Mouse (Mus musculus) gastrocnemius, postnatal 14 days (tissue): ENCODE data around the gene Ets1. TPM values are rescaled to one million over a fixed set of nuclear protein-coding genes. Genes with fewer than 3 reads are reported as not detected.

Experiments
- DNase-seq: peaks from one replicate; pipeline ENCODE4 v3.0.0; 2021; ENCODE audit warnings: mixed read lengths
- intact Hi-C: fragments of 180-260 bp; cut with DNase I; formaldehyde crosslinking; loops from one replicate; pipeline ENCODE4 v1.15.1; 2025; ENCODE audit warnings: low total_unique reads
- total RNA-seq, 2 experiments: library from RNA; stranded (reverse); gene quantifications; 2 replicates each; pipeline ENCODE4 v1.2.3; 2021

Ets1 gene
- total RNA-seq, 2 experiments from 2014 or later, result 33.0 to 35.7 TPM

DNA sequence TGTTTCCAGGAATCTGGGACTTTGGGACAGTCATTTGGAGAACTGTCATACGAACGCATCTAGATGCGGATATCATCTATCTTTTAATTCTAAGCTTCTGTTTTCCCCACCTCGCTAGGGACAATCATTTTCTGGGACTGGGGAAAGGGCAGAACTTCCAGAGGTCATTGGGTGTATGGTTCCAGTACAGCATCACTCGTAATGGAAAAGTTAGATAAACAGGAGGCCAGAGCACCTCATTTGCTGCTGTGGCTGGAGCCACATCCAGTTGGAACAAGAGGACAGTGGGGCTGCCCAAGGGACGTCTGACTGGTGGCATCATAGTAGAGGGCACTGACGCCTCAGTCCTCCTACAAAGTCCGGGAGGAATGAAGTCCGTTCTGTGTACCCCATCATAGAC is 21.8 kb upstream of the Ets1 start:
- DNase-seq, result no peak
- intact Hi-C loops, result no loop called here

DNA sequence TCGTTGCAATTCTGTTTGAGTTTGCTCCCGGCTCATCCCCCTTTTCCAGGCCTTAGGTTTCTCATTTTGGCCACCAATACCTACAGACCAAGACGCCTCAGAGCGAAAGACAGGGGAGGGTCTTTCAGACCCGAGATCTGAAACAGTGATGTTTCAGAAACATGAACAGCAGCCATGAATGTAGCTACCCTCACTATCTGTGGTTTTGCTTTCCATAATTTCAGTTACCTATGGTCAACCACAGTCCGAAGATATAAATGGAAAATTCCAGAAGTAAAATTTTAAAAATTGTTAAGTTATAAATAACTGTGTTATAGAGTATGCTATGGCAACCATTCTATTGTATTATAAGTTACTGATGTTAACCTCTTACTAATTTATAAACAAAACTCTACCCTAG is 20.6 kb upstream of the Ets1 start:
- intact Hi-C loops, result no loop called here
- no peak for DNase-seq

DNA sequence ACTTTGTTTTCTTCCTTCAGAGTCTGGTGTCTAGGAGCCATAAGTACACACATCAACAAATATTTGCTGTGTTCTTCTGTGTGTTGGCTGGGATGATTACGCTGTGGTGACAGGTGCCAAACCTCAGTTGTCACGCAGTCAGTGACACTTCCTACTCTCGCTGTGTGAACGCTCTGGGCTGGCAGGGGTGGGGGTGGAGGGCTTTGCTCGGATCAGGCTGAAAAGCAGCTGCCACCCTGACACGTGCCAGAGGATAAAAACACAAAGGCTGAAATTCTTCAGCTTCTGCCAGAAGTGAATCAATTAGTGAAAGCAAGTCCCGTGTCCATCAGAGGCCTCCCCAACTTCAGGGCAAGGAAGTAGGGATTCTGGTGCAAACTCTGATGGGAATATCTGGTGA is 20.0 kb upstream of the Ets1 start:
- intact Hi-C loops, result no loop called here
- DNase-seq, result no peak

DNA sequence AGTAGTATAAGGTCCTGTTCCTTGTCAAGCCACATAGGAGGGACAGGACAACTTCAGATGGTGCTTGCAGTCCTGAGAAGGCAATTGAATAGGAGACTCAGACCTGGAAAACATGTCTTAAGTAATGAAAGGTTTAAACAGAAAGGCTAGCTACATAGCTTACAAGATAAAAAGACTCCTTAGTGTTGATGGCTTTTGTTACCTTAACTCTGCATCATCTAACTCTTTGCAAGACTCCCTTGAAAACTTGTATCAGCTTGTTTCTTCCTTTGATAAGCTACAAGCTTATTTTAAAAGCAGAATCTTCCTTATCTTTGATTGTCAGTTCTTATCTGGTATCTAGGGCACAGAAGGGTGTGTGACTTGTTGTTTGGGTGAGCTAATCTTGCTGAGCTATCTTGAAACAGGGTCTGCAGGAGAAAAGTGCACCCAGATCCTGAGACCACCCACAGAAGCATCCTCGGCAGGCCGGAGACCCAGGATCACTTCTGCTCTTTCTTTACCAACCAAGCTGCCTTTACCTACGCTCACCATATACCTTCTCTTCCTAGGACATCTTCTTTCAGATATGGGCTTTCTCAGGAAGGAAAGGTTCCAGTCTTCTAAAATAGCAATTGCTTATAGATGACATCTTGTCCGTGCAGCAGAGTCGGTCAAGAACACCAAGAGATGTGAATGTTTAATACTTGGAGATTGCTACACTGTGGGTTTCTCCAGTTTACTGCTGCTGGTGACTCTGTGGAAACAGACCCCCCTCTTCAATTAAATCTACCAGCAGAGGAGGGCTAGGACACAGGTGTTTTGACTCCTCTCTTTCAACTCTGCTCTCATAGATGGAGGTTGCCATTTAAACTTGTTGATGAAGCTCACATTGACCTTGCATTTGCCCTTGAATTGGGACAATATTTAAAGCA is 19.2 kb upstream of the Ets1 start:
- intact Hi-C loops, result no loop called here

DNA sequence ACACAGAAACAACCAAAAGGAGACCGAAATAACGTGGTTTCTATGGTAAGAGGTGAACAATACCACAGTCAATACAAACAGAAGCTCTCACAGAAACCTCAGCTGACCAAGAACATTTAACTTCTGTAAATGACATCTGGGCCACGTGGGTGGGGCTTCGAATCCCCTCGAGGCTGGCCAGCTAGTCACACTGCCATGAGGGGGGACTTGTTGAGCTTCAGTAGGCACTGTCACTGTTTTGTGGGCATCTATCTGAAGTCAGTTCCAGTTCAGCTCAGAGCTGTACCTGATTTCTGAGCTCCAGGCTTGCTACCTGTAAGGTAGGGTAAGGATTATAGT is 18.6 kb upstream of the Ets1 start:
- DNase-seq, result no peak
- intact Hi-C loops, result no loop called here

More for the DNA sequence above, 19.2 kb upstream of the Ets1 start:
- no peak for DNase-seq

DNA sequence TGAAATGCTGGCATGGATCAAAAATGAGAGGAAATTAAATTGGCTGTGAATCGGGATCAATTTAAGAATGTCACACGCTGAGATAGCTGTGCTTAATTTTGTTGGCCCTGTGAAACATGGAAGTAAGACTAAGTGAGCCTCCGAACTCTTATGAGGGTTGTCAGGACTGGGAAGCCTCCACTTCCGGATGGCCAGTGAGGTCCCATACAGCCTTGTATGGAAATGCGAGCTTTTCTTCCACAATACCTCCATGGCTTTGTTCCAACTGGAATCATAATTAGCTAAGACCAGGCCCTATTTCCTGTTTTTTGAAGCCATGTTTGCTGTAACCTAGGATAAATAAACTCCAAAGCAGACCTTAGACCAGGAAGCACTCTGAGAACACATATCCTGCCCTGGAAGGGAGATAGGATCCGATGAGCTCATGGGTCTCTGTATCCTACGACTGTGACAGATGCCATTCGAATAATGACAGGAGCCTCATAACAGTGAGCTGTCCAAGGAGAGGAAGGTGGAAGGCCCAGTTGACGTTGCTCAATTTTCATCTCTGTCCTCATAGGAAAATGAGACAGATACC is 17.4 kb upstream of the Ets1 start:
- DNase-seq, result no peak

DNA sequence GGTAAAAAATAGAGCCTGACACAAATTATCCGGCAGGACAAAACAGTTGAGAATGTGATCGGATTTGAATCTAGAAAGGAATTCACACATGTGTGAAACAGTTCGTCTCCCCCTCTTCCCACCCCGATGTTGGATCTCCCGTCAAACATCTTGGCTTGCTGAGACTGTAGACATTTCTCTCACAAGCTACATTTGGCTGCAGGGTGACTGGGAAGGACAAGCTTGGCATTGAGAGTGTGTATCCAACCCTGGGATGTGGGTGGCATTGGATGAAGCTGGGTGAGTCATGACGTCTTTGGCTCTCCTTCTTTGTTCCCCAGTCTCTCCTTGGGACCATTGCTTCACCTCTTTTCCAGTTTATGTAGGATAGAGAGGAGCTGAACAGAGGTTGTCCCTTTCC is 16.4 kb upstream of the Ets1 start:
- DNase-seq, result no peak
- intact Hi-C loops, result no loop called here

More for the DNA sequence above, 17.4 kb upstream of the Ets1 start:
- intact Hi-C loops, result no loop called here

DNA sequence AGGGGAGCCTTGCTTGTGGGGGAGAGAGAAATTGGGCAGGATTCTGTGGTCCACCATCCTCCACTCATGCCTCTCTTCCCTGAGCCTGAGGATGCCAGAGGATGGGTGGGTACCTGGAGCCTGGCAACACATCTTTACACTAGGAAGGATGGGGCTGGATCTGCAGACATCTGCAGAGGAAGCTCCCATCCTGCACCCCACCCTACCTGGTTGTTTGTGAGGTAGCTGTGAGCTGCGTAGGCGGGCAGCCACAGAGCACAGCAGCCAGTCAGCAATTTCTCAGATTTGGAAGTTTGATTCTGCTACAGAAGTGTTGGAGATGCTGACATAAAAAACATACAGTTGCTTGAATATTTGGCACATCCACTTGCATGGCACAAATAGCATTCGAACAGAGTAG is 15.6 kb upstream of the Ets1 start:
- intact Hi-C loops, result no loop called here
- DNase-seq, result no peak

DNA sequence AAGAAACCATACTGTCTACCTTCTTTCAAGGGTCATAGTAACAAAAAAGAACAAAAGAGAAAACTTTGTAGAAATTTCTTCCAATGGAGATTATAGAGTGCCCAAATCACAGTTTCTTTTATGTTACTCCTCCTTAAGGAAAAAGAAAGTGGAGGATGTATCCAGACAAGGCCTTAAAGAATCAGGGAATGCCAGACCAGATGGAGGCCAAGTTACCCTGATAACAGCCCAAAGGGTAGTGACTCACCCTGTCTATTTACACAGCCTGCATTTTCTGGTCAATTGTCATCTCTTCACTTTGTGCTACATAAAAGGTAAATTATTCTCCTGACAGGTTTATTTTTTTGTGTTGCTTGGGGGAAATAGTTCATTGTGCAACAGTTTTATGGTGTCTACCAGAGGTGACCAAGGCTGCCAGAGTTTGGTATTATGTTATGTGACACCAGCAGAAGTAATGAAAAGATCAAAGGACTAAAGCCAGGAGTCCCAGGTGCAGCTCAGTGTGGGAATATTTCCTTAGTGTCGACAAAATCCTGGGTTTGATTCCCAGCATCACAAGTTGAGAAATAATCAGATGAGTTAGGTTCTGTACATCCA is 6.5 kb upstream of the Ets1 start:
- no peak for DNase-seq
- intact Hi-C loops, result no loop called here

DNA sequence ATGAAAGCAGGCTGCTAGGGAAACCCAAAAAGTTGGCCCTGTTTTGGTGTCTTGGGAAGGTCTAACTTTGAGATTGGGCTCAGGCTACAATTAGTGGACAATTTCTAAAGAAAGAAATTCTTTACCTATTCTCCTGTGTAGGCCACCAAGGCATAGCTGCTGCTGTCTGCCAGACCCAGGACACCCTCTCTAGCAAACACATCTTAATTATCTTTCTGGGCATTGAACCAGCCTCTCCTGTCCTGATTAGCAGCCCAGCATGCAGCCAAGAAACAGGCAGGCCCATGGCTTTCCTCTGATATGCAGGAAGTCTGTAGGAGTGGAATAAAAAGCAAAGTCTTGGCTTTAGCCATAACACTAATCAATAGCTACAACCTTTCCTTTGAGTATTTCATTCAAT is 4.7 kb upstream of the Ets1 start:
- no peak for DNase-seq
- intact Hi-C loops, result no loop called here

DNA sequence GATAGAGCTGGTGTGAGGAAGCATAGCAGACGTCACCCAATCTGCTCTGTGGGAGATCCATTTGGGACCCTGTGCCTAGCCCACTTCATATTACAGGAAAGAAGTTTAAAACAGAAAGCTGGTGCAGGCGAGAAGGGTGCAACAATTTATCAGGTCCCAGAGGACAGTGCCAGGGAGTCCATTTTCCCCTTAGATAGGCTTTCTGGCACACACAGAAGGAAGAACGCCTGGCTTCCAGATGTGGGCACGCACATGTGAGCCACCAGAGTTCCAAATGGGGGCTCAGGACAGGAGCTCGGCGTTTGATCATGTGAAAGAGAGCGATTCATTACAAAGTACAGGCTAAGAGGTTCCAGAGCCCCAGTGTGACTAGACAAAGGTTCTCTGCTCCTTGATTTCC is 3.8 kb upstream of the Ets1 start:
- intact Hi-C loops, result no loop called here
- DNase-seq, result no peak

DNA sequence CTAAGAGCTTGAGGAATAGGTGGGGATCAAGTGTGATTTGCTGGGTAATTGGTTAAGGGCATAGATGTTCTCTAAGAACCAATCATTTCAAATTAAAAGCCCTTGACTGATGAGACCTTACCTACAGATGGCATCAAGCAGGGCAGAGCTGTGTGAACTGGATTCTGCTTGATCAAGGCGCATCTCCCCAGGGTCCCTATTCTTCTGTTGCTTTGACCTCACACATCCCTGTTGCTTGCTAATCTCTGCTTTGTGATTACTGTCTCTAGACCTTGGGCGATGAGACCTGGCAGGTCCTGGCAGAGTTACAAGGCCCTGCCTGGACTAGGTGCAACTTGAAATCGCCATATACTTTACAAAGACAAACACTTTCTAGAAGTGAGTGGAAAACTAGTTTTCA is 9.0 kb downstream of the Ets1 start:
- no peak for DNase-seq
- intact Hi-C loops, result no loop called here

DNA sequence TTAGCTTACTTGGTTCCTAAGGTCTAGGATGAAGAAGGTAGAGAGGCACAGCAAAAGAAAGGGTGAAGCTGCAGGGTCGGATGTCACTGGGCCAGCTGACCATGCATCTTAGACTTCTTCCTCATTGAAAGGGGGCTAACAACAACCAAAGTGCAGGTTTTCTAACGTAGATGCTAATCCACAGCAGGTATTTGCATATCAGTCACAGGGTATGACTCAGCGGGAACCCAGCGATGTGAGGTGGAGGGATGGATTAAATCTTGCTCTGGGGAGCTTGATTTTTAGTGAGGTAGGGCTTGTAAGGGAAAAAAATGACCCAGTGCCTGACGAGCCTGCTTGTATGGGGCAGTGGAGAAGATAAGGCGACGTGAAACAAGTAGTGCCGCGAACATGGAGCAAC is 9.5 kb downstream of the Ets1 start:
- no peak for DNase-seq
- intact Hi-C loops, result no loop called here

DNA sequence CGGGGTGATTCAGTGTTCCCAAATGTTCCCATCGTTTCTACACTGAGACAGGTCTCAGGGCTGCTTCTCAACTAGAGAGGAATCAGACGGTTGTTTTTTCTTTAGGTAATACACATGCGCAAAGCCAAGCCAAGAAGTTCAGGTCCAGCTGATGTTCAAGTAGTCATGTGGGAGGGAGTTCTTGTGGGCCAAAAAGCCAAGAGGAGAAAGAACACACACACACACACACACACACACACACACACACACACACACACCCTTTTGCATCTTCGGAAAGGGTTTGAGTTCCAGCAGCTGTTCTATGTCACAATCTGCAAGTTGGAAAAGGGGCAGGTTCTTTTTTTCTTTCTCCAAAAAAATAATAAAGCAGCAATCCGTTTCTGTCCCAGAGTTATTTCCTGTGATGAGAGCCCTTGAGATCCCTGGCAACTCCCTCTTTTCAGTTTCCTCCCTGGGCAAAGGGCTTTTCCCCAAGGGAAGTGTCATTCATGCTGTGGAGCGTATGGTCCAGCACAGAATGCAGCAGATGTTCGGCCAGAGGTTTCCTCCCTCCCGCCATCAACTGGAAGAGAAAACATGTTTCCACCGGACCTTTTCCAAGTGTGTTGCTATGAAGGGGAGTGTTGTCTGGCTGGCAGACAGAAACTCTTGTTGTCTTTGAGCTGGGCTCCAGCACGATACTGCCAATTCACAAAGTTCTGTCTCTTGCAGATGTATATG is 10.7 kb downstream of the Ets1 start:
- intact Hi-C loops, result no loop called here
- DNase-seq, result peak; percentile 47

DNA sequence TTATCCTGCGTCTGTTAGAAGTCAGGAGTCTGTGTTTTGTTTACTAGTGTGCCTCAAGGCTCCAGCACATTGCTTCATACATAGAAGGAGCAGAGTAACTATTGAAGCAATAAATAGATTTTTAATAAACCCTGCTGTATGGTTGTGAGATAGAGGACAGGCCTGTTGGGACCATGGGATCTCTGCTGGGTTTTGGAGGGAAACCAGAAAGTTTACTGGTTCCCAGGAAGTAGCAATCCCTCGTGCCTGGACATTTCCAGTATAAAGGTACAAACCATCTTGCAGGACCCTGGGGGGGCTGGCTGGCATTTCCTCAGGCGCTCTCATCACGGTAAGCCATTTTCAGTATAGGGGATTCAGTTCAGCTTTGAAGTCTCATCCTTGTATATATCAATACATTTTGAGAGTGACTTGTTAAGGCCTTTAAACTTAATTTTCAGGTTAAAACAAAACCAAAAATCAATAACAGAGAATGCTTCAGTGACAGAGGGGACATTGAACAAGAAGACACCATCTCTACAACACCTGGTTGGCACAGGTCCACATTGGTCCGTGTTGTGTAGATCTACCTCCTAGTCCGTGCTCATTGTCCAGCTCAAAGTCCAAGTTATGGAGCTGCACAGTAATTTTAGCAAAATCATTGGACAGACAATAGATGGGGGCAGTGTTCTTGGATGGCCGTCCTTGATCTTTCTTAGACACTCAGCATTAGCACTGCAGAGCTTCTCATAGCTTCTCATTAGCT is 11.7 kb downstream of the Ets1 start:
- no peak for DNase-seq
- intact Hi-C loops, result no loop called here

DNA sequence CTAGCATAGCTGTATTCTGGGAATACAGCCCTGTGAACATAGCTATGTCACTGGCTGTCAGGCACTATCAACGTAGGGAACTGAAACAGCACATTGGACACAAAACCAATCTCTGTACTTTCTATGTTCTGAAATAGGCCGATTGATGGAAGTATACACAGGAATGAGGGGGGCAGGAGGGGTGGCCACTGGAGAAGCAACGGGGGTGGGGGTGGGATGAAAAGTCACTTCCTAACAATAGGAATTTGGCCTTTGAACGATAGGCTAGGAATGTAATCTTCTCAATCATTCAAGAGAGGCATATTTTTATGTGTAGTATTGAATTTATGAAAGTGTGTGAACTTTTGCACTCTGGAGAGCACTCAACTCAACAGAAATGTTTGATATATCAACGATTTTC is 12.3 kb downstream of the Ets1 start:
- intact Hi-C loops, result no loop called here
- DNase-seq, result no peak

DNA sequence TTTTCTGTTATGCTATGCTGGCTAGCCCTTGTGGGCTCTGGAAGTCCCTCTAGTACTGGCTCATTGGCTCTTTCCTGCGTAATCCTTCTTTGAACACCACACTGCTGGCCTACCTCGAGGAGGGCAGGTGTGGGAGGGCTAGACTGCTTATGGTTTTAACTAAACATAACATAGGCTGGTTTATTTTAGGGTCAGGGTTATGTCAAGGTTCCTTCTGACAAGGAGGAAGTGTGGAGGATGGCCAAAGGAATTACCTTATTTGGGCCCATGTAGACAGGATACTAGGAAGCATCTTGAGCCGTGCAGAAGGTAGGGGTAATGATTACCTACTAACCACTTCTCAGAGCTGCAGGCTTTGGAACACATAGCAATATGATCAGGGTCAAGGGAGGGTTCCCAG is 14.7 kb downstream of the Ets1 start:
- intact Hi-C loops, result no loop called here
- DNase-seq, result no peak

DNA sequence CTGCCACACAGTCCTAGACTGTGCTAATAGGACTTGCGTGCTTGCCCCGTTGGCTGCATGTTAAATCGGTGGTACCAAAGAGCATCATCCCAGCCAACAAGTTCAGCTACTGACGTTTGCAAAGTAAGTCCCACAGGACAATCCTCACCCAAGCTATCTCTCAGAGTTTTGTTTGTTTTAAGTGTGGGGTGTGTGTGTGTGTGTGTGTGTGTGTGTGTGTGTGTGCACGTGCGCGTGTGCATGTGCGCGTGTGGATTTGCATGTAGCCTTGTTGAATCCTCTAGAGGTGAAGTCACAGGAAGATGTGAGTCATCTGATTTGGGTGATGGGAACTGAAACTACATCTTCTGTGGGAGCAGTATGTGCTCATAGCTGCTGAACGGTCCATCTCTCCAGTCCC is 16.1 kb downstream of the Ets1 start:
- no peak for DNase-seq

DNA sequence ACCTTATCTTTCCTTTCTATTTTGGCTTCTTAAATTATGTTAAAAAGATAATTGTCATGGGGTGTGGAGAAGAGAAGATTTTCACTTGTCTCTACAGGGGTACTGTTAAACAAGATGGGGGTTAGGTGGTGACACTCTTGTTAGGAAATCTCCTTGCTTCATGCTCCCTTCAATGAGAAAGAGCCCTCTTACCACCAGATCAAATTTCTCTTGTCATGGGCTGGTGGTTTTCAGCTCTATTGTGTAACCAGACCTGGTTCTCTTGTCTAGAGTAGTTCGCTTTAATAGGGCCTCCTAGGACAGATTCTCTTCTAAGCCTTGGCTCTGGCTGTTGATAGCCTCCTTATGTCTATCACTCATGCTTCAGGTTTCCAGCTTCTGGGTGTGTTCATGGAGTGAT is 18.3 kb downstream of the Ets1 start:
- intact Hi-C loops, result no loop called here
- DNase-seq, result no peak

More for the DNA sequence above, 16.1 kb downstream of the Ets1 start:
- intact Hi-C loops, result no loop called here

DNA sequence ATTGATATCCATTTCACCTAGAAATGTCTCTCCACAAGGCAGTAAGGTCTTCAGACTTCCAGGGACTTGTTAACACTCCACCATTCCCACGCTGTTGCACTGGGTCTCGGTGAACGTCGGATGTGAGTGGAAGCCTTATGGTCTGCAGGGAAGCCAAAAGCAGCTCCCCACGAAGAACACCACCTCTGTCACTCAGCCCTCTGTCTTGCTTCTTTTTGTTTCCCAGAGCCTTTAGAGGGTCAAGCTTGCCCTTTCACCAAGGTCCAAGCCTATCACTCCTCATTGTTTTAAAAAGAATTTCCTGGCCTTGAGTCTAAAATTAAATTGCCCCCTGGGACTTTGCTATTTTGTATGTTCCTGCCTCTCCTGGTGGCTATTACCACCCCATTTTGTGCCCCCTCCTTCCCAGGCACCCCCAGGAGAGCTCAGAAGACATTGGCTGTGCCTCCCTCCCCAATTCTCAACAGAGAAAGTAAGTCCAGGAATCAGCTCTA is 20.4 kb downstream of the Ets1 start:
- intact Hi-C loops, result no loop called here
- DNase-seq, result no peak
